Mouse (Mus musculus): Measurements from ENCODE around the gene Prl8a1.

Prl8a1 gene

DNA sequence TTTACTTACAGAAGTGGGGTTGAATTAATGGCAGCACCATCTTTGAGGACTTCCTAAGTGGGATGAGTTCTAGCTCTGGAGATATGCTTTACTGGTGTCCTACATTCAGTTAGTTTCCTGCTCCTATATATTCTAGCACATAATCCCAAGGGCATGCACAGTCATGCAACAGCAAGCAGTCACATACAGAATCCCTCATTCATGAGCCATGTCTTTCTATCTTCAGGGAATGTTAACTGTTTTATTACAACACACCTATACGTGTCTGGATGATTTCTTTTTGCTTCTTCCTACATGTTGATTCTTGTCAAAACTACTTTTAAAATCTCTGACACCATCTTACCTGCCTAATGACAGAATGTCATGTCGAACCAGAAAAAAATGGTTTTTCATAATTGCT lies at the start of gene Prl8a1:
Gene Prl8a1 (minus strand): TSS at position 101 of the 400 bp plus-strand sequence.
- DNase-seq: no peak

- DNase-seq: no peak
Observed at GRCm38 (mm10) chr13:27610482-27610881, 28.5 kb upstream of the Prl8a1 start, which contains the start of gene Prl7b1. Gene Prl7b1, minus strand, starts transcription at chr13:27610582.

DNA sequence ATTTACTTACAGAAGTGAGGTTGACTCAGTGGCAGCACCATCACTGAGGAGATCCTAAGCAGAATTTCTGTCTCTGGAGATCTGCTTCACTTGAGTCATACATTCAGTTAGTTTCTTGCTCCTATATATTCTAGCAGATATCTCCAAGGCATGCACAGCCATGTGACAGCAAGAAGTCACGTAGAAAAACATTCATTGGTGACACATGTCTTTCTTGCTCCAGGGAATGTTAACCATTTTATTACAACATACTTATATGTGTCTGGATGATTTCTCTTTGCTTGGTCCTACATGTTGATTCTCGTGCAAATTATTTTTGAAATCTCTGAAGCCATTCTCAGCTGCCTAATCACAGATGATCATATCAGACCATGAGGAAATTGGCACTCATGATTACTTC lies 17.5 kb downstream of the Prl8a1 start, which contains the start of gene Prl8a9:
Gene Prl8a9 (minus strand): TSS at position 101 of the 400 bp plus-strand sequence.
- DNase-seq: no peak

DNA sequence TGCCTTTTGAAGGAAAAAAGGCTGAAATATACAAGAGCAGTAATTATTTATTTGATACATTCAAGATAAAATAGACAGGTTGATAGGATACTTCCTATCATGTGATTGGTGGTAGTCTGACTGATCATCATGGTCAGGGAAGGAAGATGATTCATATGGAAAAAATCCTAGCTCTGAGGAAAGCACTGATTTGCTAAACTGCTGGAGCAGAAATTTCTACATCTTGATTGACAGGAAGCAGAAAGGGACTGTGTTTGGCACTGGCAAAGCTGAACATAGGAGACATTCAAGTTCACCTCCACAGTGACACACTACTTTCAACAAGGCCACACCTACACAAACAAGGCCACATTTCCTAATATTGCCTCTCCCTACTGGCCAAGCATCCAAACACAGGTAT lies 28.6 kb downstream of the Prl8a1 start:
- DNase-seq: no peak
